Comparison of ENCODE assay signal across 8 mouse cellular contexts in genomic region chr12:69724018-69724710, GRCm38 (mm10). TPM values are rescaled to one million over a fixed set of nuclear protein-coding genes. Genes with fewer than 3 reads are reported as not detected.
DNase-seq lines count a peak whose midpoint lies in the region; ATAC-seq and TF ChIP-seq lines count a peak whose summit lies in the region.

No protein-coding gene starts in this region.

- peaks cover 6% of the 10 kb centered on the region for H3K9me3 ChIP-seq in heart, embryonic 10.5 days
- H3K9me3 ChIP-seq in E14TG2a.4 (ENCODE audit: low read length): peaks cover 38% of the 10 kb centered on the region
- peaks cover 8% of the 10 kb centered on the region for H3K9me3 ChIP-seq in erythroblast, embryonic 14.5 days (ENCODE audit: control insufficient read depth, low read length)
- H3K9me3 ChIP-seq in limb, embryonic 13.5 days: peaks cover 10% of the 10 kb centered on the region
- H3K9me3 ChIP-seq in stomach, postnatal 0 days (ENCODE audit: control insufficient read depth, low read length): no peaks in the 10 kb centered on the region

- peaks cover 20% of the 10 kb centered on the region for H3K36me3 ChIP-seq in heart, embryonic 10.5 days
- peaks cover 42% of the 10 kb centered on the region for H3K36me3 ChIP-seq in E14TG2a.4 (ENCODE audit: insufficient read depth, low read length)
- H3K36me3 ChIP-seq in erythroblast, embryonic 14.5 days (ENCODE audit: control insufficient read depth): peaks cover 44% of the 10 kb centered on the region
- H3K36me3 ChIP-seq in limb, embryonic 13.5 days: peaks cover 22% of the 10 kb centered on the region
- 0 out of 2 replicates have a peak, but pooled peaks cover 3% of the 10 kb centered on the region for H3K36me3 ChIP-seq in stomach, postnatal 0 days (ENCODE audit: control insufficient read depth, insufficient read depth, low read length)

- peak overlapping the region; percentile 78 for H3K4me3 ChIP-seq in heart, embryonic 10.5 days
- H3K4me3 ChIP-seq in E14TG2a.4 (replicated peaks; ENCODE audit: low read length): peak overlapping the region; percentile 88
- peak overlapping the region; percentile 86 for H3K4me3 ChIP-seq in erythroblast, embryonic 14.5 days (replicated peaks)
- peak overlapping the region; percentile 78 for H3K4me3 ChIP-seq in limb, embryonic 13.5 days
- H3K4me3 ChIP-seq in stomach, postnatal 0 days (ENCODE audit: low read depth, low read length): peak overlapping the region; percentile 72

- H3K4me1 ChIP-seq in heart, embryonic 10.5 days: peaks cover 17% of the 10 kb centered on the region
- peaks cover 34% of the 10 kb centered on the region for H3K4me1 ChIP-seq in E14TG2a.4 (replicated peaks; ENCODE audit: low read depth, low read length)
- peaks cover 39% of the 10 kb centered on the region for H3K4me1 ChIP-seq in erythroblast, embryonic 14.5 days (ENCODE audit: control insufficient read depth)
- H3K4me1 ChIP-seq in limb, embryonic 13.5 days: peaks cover 18% of the 10 kb centered on the region
- no peaks in the 10 kb centered on the region for H3K4me1 ChIP-seq in stomach, postnatal 0 days (replicated peaks; ENCODE audit: control insufficient read depth, insufficient read depth)

- H3K27ac ChIP-seq in heart, embryonic 10.5 days: peak overlapping the region; percentile 91
- no peak overlapping the region for H3K27ac ChIP-seq in limb, embryonic 13.5 days
- peak overlapping the region; percentile 24; the same call in 1 of the 2 replicates for H3K27ac ChIP-seq in stomach, postnatal 0 days (replicated peaks)

- intact Hi-C loops in heart, postnatal 14 days (cut with DNase I): no loop called here
- intact Hi-C loops in gastrocnemius, postnatal 14 days (cut with DNase I; ENCODE audit: low total_unique reads): no loop called here

- 5% methylated on average over 24 of the region's 24 CpGs for WGBS in heart, embryonic 10.5 days
- WGBS in limb, embryonic 13.5 days: 1% methylated on average over 23 of the region's 24 CpGs
- WGBS in stomach, postnatal 0 days: 3% methylated on average over 24 of the region's 24 CpGs

- H3K27me3 ChIP-seq in heart, embryonic 10.5 days (ENCODE audit: insufficient read depth, poor library complexity, severe bottlenecking): no peaks in the 10 kb centered on the region
- H3K27me3 ChIP-seq in E14TG2a.4 (ENCODE audit: insufficient read depth, low read length): no peaks in the 10 kb centered on the region
- peaks cover 2% of the 10 kb centered on the region; the same call in 1 of the 2 replicates for H3K27me3 ChIP-seq in erythroblast, embryonic 14.5 days (ENCODE audit: control insufficient read depth)
- no peaks in the 10 kb centered on the region for H3K27me3 ChIP-seq in limb, embryonic 13.5 days
- H3K27me3 ChIP-seq in stomach, postnatal 0 days (ENCODE audit: control insufficient read depth, insufficient read depth, low read length): no peaks in the 10 kb centered on the region

- no peak for TF ChIP-seq CTCF in E14TG2a.4 (conservative IDR thresholded peaks at IDR 0.05; ENCODE audit: low read length)
- no peak for TF ChIP-seq CTCF in stomach, postnatal 0 days (IDR thresholded peaks at IDR 0.05; ENCODE audit: low read depth)

- DNase-seq in heart, embryonic 10.5 days (ENCODE audit: low spot score): no peak
- DNase-seq in heart, postnatal 14 days: no peak
- DNase-seq in stomach, postnatal 0 days (ENCODE audit: low spot score): peak; percentile 23
- no peak for DNase-seq in gastrocnemius, postnatal 14 days
- no peak for DNase-seq in gastrocnemius, postnatal 25 days

- peak; percentile 33 for ATAC-seq in limb, embryonic 13.5 days (ENCODE audit: low FRiP score, low read depth)
- ATAC-seq in stomach, postnatal 0 days (ENCODE audit: low FRiP score, low TSS enrichment): peak; percentile 8; the same call in 1 of the 2 replicates

- peak overlapping the region; percentile 87 for H3K4me2 ChIP-seq in limb, embryonic 13.5 days (replicated peaks)
- peak overlapping the region; percentile 88 for H3K4me2 ChIP-seq in stomach, postnatal 0 days (replicated peaks; ENCODE audit: low read depth)

- H3K9ac ChIP-seq in limb, embryonic 13.5 days: peak overlapping the region; percentile 79
- H3K9ac ChIP-seq in stomach, postnatal 0 days (ENCODE audit: low read length): peak overlapping the region; percentile 74

- no peak for TF ChIP-seq EP300 in stomach, postnatal 0 days (optimal IDR thresholded peaks at IDR 0.05)

RNA-seq across cellular contexts. Expression of gene L2hgdh, which starts 0.5 kb away (rescaled TPM):
- 17.8 and 20.3 TPM in 2 replicates for polyA plus RNA-seq in heart, embryonic 10.5 days (2016; fragmentation: Nextera tagmentation; extraction: Ambion mirVana)
- 10 to 100 TPM; 30.0 to 30.2 TPM for total RNA-seq in heart, postnatal 14 days (2021)
- polyA plus RNA-seq in erythroblast, embryonic 14.5 days (2012): 0.04 and 0.05 TPM in 2 replicates
- polyA plus RNA-seq in limb, embryonic 13.5 days (2015; fragmentation: Nextera tagmentation; extraction: Ambion mirVana): 17.8 and 20.1 TPM in 2 replicates
- polyA plus RNA-seq in stomach, postnatal 0 days (2015; fragmentation: Nextera tagmentation; extraction: Ambion mirVana): 11.5 and 12.3 TPM in 2 replicates
- total RNA-seq in gastrocnemius, postnatal 14 days (2021): 10 to 100 TPM; 24.6 to 28.1 TPM
- 10 to 100 TPM; 31.2 to 32.7 TPM for total RNA-seq in gastrocnemius, postnatal 25 days (2021)

RNA-seq across cellular contexts. Expression of gene Atp5s, which starts 0.6 kb away (rescaled TPM):
- 27.6 and 33.2 TPM in 2 replicates for polyA plus RNA-seq in heart, embryonic 10.5 days (2016; fragmentation: Nextera tagmentation; extraction: Ambion mirVana)
- 10 to 100 TPM; 19.4 to 21.3 TPM for total RNA-seq in heart, postnatal 14 days (2021)
- 1.2 TPM in 2 replicates for polyA plus RNA-seq in erythroblast, embryonic 14.5 days (2012)
- polyA plus RNA-seq in limb, embryonic 13.5 days (2015; fragmentation: Nextera tagmentation; extraction: Ambion mirVana): 30.5 and 37.3 TPM in 2 replicates
- polyA plus RNA-seq in stomach, postnatal 0 days (2015; fragmentation: Nextera tagmentation; extraction: Ambion mirVana): 20.5 and 20.6 TPM in 2 replicates
- total RNA-seq in gastrocnemius, postnatal 14 days (2021): 10 to 100 TPM in 1 of 2 experiments, 1 to 10 TPM in 1; 7.3 to 10.5 TPM
- 10 to 100 TPM; 11.9 to 12.3 TPM for total RNA-seq in gastrocnemius, postnatal 25 days (2021)

RNA-seq across cellular contexts. Expression of gene Sos2, which starts 42.5 kb away (rescaled TPM):
- 5.6 and 6.8 TPM in 2 replicates for polyA plus RNA-seq in heart, embryonic 10.5 days (2016; fragmentation: Nextera tagmentation; extraction: Ambion mirVana)
- total RNA-seq in heart, postnatal 14 days (2021): 10 to 100 TPM; 30.4 to 35.3 TPM
- polyA plus RNA-seq in erythroblast, embryonic 14.5 days (2012): 0.56 and 0.90 TPM in 2 replicates
- 11.3 and 12.6 TPM in 2 replicates for polyA plus RNA-seq in limb, embryonic 13.5 days (2015; fragmentation: Nextera tagmentation; extraction: Ambion mirVana)
- 5.4 and 6.0 TPM in 2 replicates for polyA plus RNA-seq in stomach, postnatal 0 days (2015; fragmentation: Nextera tagmentation; extraction: Ambion mirVana)
- 10 to 100 TPM; 27.2 to 29.2 TPM for total RNA-seq in gastrocnemius, postnatal 14 days (2021)
- 10 to 100 TPM; 35.3 to 39.6 TPM for total RNA-seq in gastrocnemius, postnatal 25 days (2021)

Comparison
In these comparisons a context has a peak if more than half of its experiments do, and no peak if none do; other contexts are left out.
1. RNA of gene L2hgdh, which starts 0.5 kb away (polyA plus RNA-seq): 17.8 to 20.1 TPM in limb, embryonic 13.5 days, 17.8 to 20.3 TPM in heart, embryonic 10.5 days and 11.5 to 12.3 TPM in stomach, postnatal 0 days; 0.04 to 0.05 TPM in erythroblast, embryonic 14.5 days; every median in the first group is over 10 times any median in the second.
2. Peak in every context shown above with its lines, with median percentiles within 50 percentile points of each other: H3K4me3 ChIP-seq.